Mouse (Mus musculus): Measurements from ENCODE around the gene Apeh. TPM values are rescaled to one million over a fixed set of nuclear protein-coding genes. Genes with fewer than 3 reads are reported as not detected.

Gene Apeh
- polyA plus RNA-seq, 1 experiment from 2014 or later, result 54.5 TPM

DNA sequence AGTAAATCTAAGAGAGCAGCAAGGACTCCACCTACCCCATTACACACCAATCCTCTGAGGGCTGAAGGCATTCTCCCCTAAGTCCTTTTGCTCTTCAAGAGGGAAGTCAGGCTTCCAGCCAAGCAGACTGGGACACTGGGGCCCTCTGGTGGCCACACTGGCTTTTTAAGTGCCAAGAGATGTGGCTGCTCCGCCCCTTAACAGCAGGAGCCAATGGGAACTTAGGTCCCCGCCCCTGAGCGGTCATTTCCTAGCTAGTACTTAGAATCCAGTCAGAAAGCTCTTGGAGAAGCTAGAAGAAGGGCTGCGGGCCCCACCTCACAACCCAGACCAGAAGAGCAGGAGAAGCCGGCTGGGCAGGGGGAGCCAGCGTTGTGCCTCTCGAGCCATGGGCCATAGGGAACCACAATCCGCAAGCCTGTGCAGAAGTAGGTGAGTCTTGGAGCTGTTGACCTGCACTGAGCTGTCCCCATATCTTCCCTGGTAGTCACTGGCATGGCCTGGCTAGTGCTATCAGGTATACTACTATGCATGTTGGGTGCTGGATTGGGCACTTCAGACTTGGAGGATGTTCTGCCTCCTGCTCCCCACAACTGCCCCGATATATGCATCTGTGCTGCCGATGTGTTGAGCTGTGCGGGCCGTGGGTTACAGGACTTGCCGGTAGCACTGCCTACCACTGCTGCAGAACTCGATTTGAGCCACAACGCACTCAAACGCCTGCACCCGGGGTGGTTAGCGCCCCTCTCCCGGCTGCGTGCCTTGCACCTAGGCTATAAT lies 41.3 kb downstream of the Apeh start, which contains the start of gene Amigo3:
Gene Amigo3, plus strand, starts transcription at position 275 of the 780 bp plus-strand sequence.
- peak; percentile 61 for ATAC-seq (replicated peaks; ENCODE audit: extremely low read depth, insufficient read depth, low FRiP score)
- H3K4me1 ChIP-seq (ENCODE audit: control insufficient read depth, insufficient read depth, low read length), result peaks cover 24% of the 10 kb centered on the region
- H3K27ac ChIP-seq (ENCODE audit: low read length), result peak within 1 kb of the TSS; percentile 58
- no peaks in the 10 kb centered on the region for H3K9me3 ChIP-seq (replicated peaks; ENCODE audit: control insufficient read depth, low read length)
- WGBS, result 51% methylated on average over 20 of the region's 20 CpGs
- peaks cover 21% of the 10 kb centered on the region for H3K36me3 ChIP-seq (ENCODE audit: control insufficient read depth, insufficient read depth)
- H3K9ac ChIP-seq (ENCODE audit: low read length), result peak within 1 kb of the TSS; percentile 44
- no peaks in the 10 kb centered on the region for H3K27me3 ChIP-seq (ENCODE audit: control insufficient read depth, insufficient read depth, low read length)
- H3K4me2 ChIP-seq (ENCODE audit: low read depth, low read length), result peak within 1 kb of the TSS; percentile 59
- peak within 1 kb of the TSS; percentile 34 for H3K4me3 ChIP-seq (ENCODE audit: low read length)

- Histone ChIP-seq H3K4me2 (ENCODE audit: low read depth, low read length) (no peak overlapping the region), H3K9ac (ENCODE audit: low read length) (peak overlapping the region; percentile 44; the same call in 1 of the 2 replicates), H3K4me1 (ENCODE audit: control insufficient read depth, insufficient read depth, low read length) (peaks cover 30% of the 10 kb centered on the region), H3K4me3 (ENCODE audit: low read length) (no peak overlapping the region), H3K27ac (ENCODE audit: low read length) (peak overlapping the region; percentile 58), H3K27me3 (ENCODE audit: control insufficient read depth, insufficient read depth, low read length) (no peaks in the 10 kb centered on the region), H3K9me3 (replicated peaks; ENCODE audit: control insufficient read depth, low read length) (no peaks in the 10 kb centered on the region), H3K36me3 (ENCODE audit: control insufficient read depth, insufficient read depth) (peaks cover 17% of the 10 kb centered on the region)
- ATAC-seq (replicated peaks; ENCODE audit: extremely low read depth, insufficient read depth, low FRiP score), result no peak
- WGBS, result 72% methylated on average over 7 of the region's 7 CpGs
Observed at GRCm38 (mm10) chr9:108052411-108052810, 42.0 kb downstream of the Apeh start.

GRCm38 (mm10) chr9:108051931-108052220 lies 42.5 kb downstream of the Apeh start:
- Histone ChIP-seq H3K9ac (ENCODE audit: low read length) (no peak overlapping the region), H3K9me3 (replicated peaks; ENCODE audit: control insufficient read depth, low read length) (no peaks in the 10 kb centered on the region), H3K4me3 (ENCODE audit: low read length) (no peak overlapping the region), H3K4me1 (ENCODE audit: control insufficient read depth, insufficient read depth, low read length) (peaks cover 30% of the 10 kb centered on the region), H3K36me3 (ENCODE audit: control insufficient read depth, insufficient read depth) (peaks cover 17% of the 10 kb centered on the region), H3K4me2 (ENCODE audit: low read depth, low read length) (no peak overlapping the region), H3K27ac (ENCODE audit: low read length) (no peak overlapping the region), H3K27me3 (ENCODE audit: control insufficient read depth, insufficient read depth, low read length) (no peaks in the 10 kb centered on the region)
- WGBS, result 82% methylated on average over 4 of the region's 4 CpGs
- ATAC-seq (replicated peaks; ENCODE audit: extremely low read depth, insufficient read depth, low FRiP score), result no peak

- peaks cover 18% of the 10 kb centered on the region for H3K36me3 ChIP-seq (ENCODE audit: control insufficient read depth, insufficient read depth)
- H3K4me1 ChIP-seq (ENCODE audit: control insufficient read depth, insufficient read depth, low read length), result peaks cover 30% of the 10 kb centered on the region
Observed at GRCm38 (mm10) chr9:108051184-108051930, 43.0 kb downstream of the Apeh start.

DNA sequence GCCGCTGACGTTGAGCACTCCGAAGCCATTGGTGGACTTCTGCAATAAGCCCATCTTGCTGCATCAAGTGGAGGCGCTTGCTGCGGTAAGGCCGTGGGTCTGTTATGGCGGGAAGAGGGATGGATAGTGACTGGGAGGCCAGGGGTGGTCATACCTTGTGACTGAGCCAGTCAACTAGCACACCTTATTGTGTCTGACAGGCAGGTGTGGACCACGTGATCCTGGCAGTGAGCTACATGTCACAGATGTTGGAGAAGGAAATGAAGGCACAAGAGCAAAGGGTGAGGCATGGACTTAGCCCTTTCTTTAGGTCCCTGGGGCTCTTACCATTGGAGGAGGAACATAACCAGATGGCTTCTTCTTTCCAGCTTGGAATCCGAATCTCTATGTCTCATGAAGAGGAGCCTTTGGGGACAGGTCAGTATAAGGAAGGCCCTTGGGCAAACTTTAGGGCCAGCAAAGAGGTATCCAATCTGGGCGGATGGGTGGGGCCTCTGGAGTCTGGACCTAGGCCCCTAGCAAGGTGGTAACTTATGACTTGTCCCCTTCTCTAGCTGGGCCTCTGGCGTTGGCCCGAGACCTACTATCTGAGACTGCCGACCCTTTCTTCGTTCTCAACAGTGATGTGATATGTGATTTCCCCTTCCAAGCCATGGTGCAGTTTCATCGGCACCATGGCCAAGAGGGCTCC lies 44.7 kb downstream of the Apeh start:
- Histone ChIP-seq H3K4me3 (ENCODE audit: low read length) (peak overlapping the region; percentile 64), H3K27me3 (ENCODE audit: control insufficient read depth, insufficient read depth, low read length) (no peaks in the 10 kb centered on the region), H3K4me1 (ENCODE audit: control insufficient read depth, insufficient read depth, low read length) (peaks cover 30% of the 10 kb centered on the region), H3K9ac (ENCODE audit: low read length) (peak overlapping the region; percentile 84), H3K27ac (ENCODE audit: low read length) (peak overlapping the region; percentile 50), H3K9me3 (replicated peaks; ENCODE audit: control insufficient read depth, low read length) (no peaks in the 10 kb centered on the region), H3K36me3 (ENCODE audit: control insufficient read depth, insufficient read depth) (peaks cover 27% of the 10 kb centered on the region), H3K4me2 (ENCODE audit: low read depth, low read length) (peak overlapping the region; percentile 76)
- 37% methylated on average over 15 of the region's 15 CpGs for WGBS
- no peak for ATAC-seq (replicated peaks; ENCODE audit: extremely low read depth, insufficient read depth, low FRiP score)

More at GRCm38 (mm10) chr9:108051184-108051930, 43.0 kb downstream of the Apeh start:
- 87% methylated on average over 15 of the region's 15 CpGs for WGBS
- Histone ChIP-seq H3K9ac (ENCODE audit: low read length) (no peak overlapping the region), H3K27me3 (ENCODE audit: control insufficient read depth, insufficient read depth, low read length) (no peaks in the 10 kb centered on the region), H3K4me2 (ENCODE audit: low read depth, low read length) (no peak overlapping the region), H3K27ac (ENCODE audit: low read length) (no peak overlapping the region), H3K4me3 (ENCODE audit: low read length) (no peak overlapping the region), H3K9me3 (replicated peaks; ENCODE audit: control insufficient read depth, low read length) (no peaks in the 10 kb centered on the region)
- ATAC-seq (replicated peaks; ENCODE audit: extremely low read depth, insufficient read depth, low FRiP score), result no peak

- no peaks in the 10 kb centered on the region for H3K9me3 ChIP-seq (replicated peaks; ENCODE audit: control insufficient read depth, low read length)
- 0% methylated on average over 39 of the region's 39 CpGs for WGBS
- H3K36me3 ChIP-seq (ENCODE audit: control insufficient read depth, insufficient read depth), result peaks cover 27% of the 10 kb centered on the region
- ATAC-seq (replicated peaks; ENCODE audit: extremely low read depth, insufficient read depth, low FRiP score), result peak; percentile 93
- H3K9ac ChIP-seq (ENCODE audit: low read length), result peak within 1 kb of the TSS; percentile 84
- H3K27ac ChIP-seq (ENCODE audit: low read length), result peak within 1 kb of the TSS; percentile 65
- H3K4me2 ChIP-seq (ENCODE audit: low read depth, low read length), result peak within 1 kb of the TSS; percentile 82
- H3K4me3 ChIP-seq (ENCODE audit: low read length), result peak within 1 kb of the TSS; percentile 64
- H3K27me3 ChIP-seq (ENCODE audit: control insufficient read depth, insufficient read depth, low read length), result no peaks in the 10 kb centered on the region
- H3K4me1 ChIP-seq (ENCODE audit: control insufficient read depth, insufficient read depth, low read length), result peaks cover 30% of the 10 kb centered on the region
Observed at GRCm38 (mm10) chr9:108049016-108049455, 45.4 kb downstream of the Apeh start, which contains the start of gene Gmppb. Gmppb (plus strand) TSS chr9:108049242.

DNA sequence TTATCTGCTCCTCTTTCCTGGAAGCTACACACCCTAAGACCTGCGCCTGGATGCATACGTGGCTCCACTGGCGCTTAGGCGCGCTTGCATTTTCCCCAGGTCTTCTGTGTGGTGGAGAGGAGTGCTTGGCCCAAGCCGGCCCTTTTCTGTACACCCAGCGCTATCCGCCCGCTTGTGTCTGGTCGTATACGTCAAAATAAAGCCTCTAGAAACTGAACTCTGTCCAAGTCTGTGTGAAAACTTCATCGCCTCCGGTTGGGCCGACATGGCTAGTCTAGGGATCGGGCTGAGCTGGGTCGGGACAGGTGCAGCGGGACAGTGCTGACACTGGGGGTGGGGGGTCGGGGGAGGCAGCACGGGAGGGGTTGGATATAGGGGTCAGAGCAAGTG lies 45.8 kb downstream of the Apeh start:
- H3K4me3 ChIP-seq (ENCODE audit: low read length), result peak overlapping the region; percentile 64
- H3K36me3 ChIP-seq (ENCODE audit: control insufficient read depth, insufficient read depth), result peaks cover 29% of the 10 kb centered on the region
- H3K4me2 ChIP-seq (ENCODE audit: low read depth, low read length), result peak overlapping the region; percentile 82
- peaks cover 29% of the 10 kb centered on the region for H3K4me1 ChIP-seq (ENCODE audit: control insufficient read depth, insufficient read depth, low read length)
- peak overlapping the region; percentile 63 for H3K9ac ChIP-seq (ENCODE audit: low read length)
- no peaks in the 10 kb centered on the region for H3K9me3 ChIP-seq (replicated peaks; ENCODE audit: control insufficient read depth, low read length)
- WGBS, result under 1% methylated on average over 19 of the region's 19 CpGs
- ATAC-seq (replicated peaks; ENCODE audit: extremely low read depth, insufficient read depth, low FRiP score), result peak; percentile 1; the same call in 1 of the 2 replicates
- H3K27me3 ChIP-seq (ENCODE audit: control insufficient read depth, insufficient read depth, low read length), result no peaks in the 10 kb centered on the region
- peak overlapping the region; percentile 65 for H3K27ac ChIP-seq (ENCODE audit: low read length)

DNA sequence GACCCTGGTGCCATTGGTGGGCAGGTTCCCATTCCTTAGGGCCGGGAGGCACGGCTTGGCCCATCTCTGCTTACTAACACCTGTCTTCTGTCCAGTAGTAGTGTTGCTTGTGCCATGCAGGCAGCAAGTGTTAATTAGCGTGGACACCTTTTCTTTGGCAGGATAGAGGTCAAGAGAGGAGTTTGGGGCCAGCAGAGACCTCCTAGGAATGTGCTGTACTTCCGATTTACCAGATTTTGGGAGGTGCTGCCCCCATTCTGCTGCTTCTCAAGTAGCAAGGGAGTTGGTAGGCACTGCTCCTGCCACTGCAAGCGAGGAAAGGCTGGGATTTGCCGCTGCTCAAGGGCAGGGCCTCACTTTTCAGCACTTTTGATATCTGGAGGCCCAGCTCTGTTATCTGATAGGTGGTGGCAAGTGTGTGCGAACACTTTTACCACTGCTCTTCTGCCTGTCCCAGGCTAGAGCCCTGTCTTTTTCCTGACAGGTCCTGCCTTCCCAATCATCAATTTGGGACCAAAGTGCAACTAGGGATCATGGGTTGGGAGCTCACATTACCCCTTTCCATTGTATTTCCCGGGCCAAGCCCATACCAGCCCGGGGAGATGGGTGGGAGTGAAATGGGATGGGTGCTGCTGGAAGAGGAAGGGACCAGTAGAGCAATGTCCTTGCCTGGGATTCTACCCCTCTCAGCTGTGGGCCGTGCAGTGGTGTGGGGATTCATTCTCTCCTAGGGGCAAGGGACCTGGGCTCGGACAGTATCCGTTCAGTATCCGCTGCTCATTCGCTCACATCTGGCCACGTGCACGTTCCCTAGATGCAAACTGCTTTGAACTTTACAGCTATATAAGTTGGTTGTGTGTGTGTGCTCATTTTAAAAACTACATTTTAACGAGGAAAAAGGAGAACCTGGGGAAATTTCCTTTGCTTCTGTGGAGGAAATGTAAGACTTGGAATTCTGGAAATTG lies 46.5 kb downstream of the Apeh start:
- ATAC-seq (replicated peaks; ENCODE audit: extremely low read depth, insufficient read depth, low FRiP score), result no peak
- H3K9me3 ChIP-seq (replicated peaks; ENCODE audit: control insufficient read depth, low read length), result no peaks in the 10 kb centered on the region
- peak overlapping the region; percentile 82 for H3K4me2 ChIP-seq (ENCODE audit: low read depth, low read length)
- no peaks in the 10 kb centered on the region for H3K27me3 ChIP-seq (ENCODE audit: control insufficient read depth, insufficient read depth, low read length)
- H3K4me3 ChIP-seq (ENCODE audit: low read length), result peak overlapping the region; percentile 64
- peaks cover 33% of the 10 kb centered on the region for H3K36me3 ChIP-seq (ENCODE audit: control insufficient read depth, insufficient read depth)
- peak overlapping the region; percentile 65 for H3K27ac ChIP-seq (ENCODE audit: low read length)
- WGBS, result 35% methylated on average over 17 of the region's 17 CpGs
- H3K9ac ChIP-seq (ENCODE audit: low read length), result peak overlapping the region; percentile 63
- peaks cover 22% of the 10 kb centered on the region for H3K4me1 ChIP-seq (ENCODE audit: control insufficient read depth, insufficient read depth, low read length)

All from heart, embryonic 16.5 days (tissue).